Mouse (Mus musculus) kidney, postnatal 36 days (tissue): ENCODE measurements around the gene Nrbp1.

ENCODE experiments used
- DNase-seq, 2 experiments: peaks; one replicate each; pipeline ENCODE4 v3.0.0; 2021 to 2022; ENCODE audit warnings: mixed read lengths in 2 of 2

Gene Nrbp1

DNA sequence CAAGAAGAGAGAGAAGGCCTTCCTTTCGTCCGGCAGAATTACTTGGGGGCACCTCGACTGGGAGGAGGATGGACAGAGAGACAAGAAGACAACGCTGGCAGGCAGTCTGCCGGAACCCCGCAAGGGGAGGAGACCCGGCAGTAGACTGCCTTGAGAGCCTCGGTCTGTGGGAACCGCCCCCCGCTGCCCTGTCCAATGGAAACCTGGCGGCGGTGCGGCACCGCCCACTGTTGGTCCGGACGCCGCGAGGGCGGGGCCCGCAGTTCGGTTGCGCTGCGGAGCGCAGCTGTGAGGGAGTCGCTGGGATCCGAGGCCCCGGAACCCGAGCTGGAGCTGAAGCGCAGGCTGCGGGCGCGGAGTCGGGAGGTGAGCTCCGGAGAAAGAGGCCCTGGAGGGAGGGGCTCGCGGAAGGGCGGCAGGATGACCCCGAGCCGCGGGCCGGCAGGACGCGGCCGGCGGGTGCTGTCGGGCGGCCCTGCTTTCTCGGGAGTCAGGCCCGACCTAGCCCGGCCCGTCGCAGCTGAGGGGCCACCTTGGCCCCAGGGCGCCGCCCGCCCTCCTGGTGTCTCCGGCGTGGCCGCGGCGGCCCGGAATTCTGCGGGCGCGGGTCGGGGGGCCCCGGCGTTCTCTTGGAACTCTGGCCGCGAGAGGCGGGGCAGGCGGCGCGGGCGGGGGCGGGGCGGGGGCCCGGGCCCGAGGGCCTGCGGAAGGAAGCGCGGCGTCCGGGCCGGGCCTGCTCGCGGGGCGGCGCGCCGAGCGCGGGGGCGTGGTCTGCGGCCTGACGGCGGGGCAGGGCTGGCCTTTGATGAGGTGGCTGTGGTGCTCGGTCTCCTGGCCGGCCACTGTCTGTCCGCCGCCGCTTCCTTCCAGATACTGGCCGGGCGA is at the start of gene Nrbp1, which contains the start of gene Gm9970:
Nrbp1 (plus strand) TSS at position 228 of the 885 bp plus-strand sequence.
Gm9970 (minus strand) TSS at position 596 of the 885 bp plus-strand sequence.
- peak; percentile 98 for DNase-seq

DNA sequence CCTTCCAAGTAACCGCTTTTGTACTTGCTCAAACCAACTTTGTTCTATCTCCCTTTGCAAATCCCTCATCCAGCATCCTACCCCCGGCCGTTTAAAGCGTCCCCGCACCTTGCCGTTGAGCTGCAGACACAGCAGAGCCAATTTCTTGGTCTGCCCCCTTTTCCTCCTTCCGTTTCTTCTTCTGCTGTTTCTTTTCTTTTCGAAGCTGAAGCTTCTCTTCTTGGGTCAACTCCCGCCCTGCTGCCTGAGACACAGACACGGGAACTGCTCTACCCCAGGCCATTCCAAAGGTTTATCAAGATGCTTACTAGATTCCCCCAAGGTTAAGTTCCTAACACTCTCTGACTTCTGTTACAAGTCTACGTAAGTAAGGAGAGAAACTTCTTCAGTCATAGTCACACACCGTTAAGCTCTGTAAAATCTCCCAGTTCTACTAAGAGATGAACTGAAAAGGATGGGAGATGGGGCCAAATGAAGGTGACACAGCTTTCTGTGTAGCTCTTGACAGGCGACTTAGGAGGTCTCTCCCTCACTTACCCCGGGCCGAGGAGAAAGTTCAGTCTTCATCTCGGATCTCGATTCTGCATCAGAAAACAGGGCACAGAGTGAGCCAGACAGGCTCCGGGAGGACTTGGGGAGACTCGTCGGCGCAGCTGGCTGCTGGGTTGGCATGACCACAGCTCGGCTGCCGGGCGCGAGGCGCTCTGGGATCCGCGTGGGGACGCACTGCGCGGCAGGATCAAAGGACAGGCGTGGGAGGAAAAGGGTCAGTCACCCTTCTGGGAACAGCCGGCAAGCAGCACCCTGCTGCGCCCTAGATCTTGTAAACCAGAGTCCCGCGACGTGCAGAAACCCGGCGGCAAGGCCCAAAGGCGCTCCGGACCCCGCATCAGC is 48.4 kb upstream of the Nrbp1 start:
- DNase-seq = peak; percentile 82 to 86

DNA sequence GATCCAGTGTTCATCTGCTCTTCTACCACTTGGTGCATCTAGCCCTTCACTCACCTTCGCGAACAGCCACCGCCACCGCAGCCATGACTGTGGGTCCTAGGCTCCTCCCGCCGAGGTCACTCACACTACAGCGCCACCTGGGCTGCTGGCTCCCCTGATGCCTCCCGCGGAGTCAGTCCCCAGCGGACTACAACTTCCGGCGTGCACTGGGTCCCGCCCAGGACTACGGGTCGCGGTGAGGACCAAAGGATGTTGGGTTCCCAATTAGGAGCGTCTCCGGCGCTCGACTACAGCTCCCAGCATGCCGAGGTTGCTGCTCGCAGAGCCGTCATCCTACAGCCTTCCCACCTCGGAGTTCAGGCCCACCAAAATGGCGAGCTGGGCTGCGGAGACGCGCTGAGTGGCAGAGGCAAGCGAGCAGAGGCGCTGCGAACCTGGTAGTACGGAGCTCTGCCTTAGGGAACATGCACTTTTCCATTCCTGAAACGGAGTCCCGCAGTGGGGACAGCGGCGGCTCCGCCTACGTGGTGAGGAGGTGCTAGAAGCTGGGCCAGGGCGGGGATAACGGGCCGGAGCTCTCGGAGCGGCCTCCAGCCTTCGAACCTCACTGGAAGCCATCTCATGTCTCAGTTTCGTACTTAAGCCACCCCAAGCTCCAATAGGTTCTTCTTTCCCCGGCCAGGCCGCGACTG is 47.6 kb upstream of the Nrbp1 start, which contains the start of the genes Snx17 and Eif2b4:
Snx17 (plus strand) TSS at position 289 of the 692 bp plus-strand sequence.
Eif2b4 (minus strand) TSS at position 492 of the 692 bp plus-strand sequence.
- DNase-seq = peak; percentile 99 to 100

GRCm38 (mm10) chr5:31193631-31194281 is 46.9 kb upstream of the Nrbp1 start:
- no peak for DNase-seq

GRCm38 (mm10) chr5:31194486-31195485 is 45.9 kb upstream of the Nrbp1 start:
- no peak for DNase-seq

- DNase-seq = no peak
These were observed 45.0 kb upstream of the Nrbp1 start for GRCm38 (mm10) chr5:31195671-31196070.

DNA sequence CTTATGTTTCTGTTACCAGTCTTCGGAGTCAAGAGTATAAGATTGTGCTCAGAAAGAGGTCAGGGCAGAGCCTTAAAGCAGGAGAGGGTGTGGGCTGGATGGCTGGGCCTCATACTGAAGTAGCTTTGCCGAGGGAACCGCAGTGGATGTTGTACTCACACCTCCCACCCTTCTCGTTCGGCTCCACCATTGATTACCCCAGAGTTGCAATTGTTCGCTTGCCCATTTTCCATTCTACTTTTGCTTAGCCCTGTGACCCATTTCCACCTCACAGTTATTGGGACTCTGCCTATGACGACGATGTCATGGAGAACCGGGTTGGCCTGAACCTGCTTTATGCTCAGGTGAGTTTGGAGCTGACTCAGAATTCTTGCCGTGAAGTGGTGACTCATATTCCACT is 44.5 kb upstream of the Nrbp1 start:
- no peak for DNase-seq

GRCm38 (mm10) chr5:31197072-31197471 is 43.6 kb upstream of the Nrbp1 start:
- no peak for DNase-seq

- no peak for DNase-seq
These were observed 42.5 kb upstream of the Nrbp1 start for GRCm38 (mm10) chr5:31198170-31198569.

DNA sequence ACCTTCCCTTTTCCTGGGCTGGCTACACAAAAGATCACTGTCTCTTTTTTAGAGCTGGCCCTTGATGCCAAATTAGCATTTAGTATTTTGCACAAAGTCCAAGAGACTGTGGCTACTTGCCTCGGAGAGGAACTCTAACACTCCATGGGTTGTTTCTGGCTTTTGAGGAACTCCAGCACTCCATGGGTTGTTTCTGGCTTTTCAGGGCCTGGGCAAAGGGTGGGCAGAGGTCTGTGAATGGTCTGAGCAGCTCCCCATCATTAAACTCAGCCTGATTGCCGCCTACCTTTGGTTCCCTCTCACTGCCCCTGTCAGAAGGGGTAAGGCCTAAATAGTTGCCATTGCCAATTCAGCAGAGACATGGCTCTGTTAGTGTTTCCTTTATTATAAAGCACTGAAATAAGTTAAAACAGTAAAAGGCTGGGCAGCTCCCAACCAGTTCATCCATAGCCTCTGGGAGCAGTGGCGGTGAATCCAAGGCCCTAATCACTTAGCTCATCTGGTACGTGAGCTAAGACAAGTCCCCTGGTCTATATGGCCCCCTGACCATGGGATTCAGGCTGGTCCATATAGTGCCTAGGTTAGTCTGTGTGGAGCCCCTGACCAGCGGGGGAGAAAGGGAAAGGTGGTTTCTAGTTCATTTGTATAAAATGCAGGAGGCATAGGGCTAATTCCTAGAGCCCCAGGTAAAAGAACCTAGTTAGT is 41.9 kb upstream of the Nrbp1 start:
- no peak for DNase-seq

GRCm38 (mm10) chr5:31199321-31199892 is 41.3 kb upstream of the Nrbp1 start:
- no peak for DNase-seq

- peak in 1 of 2 experiments; percentile 51 for DNase-seq
These were observed 40.8 kb upstream of the Nrbp1 start for GRCm38 (mm10) chr5:31199893-31200292.

GRCm38 (mm10) chr5:31200327-31200768 is 40.3 kb upstream of the Nrbp1 start:
- DNase-seq = peak in 1 of 2 experiments; percentile 25

DNA sequence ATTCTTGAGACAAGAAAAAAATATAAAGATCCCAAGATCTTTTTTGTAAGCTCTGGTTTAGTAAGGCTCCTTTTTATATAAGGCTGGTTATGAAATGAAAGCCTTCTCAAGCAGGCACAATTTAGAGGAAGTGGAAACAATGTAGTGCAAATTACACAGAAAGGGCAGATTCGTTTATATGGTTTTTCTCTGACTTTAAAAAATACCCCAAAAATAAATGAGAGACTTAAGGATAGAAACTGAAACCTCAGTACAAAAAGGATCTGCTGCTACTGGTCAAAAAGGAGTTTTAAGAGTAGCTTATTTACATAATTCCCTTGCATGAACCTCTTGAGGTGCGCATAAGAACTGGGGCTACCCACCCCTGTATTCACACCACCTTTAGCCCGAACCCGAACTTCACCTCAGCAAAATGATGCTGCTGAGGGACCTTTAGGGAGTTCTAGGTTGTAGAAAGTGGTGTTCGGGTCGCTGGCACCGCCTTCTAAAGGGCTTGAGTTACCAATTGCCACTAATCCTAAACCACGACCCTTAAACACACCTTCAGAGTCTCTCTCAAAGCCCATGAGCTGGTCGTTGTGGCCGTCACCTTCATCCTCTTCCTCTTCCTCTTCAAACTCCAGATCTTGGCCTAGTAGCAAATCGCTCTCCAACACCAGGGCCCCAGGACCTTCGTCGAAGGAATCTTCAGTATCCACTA is 39.5 kb upstream of the Nrbp1 start:
- DNase-seq = no peak

DNA sequence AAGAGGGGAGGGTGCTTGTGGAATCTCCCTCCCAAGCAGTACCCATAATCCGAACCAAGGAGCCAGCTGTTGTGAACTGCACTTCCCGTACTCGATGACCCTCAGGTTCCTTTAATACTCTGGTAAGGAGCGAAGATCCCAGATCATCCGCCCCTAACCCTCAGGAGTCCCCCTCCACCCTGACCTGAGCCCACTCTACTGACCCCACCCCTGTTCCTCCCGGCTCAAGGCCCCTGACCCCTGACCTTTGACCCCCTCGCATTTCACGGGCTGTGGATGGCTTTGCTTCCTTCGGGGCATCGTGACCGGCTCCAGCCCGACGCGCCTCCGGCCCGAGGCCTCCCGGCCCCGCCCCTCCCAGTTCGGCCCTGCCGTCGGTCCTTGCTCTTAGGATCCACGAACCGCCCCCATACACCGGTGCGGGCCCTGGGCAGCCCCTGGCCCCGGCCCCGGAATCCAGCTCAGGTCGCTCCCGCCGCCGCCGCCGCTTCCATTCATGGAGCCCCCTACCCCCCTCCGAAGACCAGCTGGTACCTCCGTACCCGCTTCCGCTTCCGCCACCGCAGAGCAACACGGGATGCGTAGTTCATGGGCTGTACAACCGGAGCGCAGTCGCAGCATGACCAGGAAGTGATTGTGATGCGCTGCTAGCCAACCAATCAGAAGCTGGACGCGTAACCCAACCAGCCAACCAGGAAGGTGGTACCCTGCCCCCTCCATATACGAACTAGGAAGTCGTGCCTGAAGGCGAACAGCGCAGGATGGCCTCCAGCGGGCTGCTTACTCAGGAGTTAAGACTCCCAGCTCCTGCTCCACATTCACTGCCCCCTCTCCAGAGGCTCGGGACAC is 38.7 kb upstream of the Nrbp1 start, which contains the start of gene Zfp513:
Zfp513 (minus strand) TSS at position 562 of the 849 bp plus-strand sequence.
- peak; percentile 95 to 99 for DNase-seq

GRCm38 (mm10) chr5:31202933-31203332 is 37.7 kb upstream of the Nrbp1 start:
- DNase-seq = no peak

GRCm38 (mm10) chr5:31203866-31204265 is 36.8 kb upstream of the Nrbp1 start:
- no peak for DNase-seq

DNA sequence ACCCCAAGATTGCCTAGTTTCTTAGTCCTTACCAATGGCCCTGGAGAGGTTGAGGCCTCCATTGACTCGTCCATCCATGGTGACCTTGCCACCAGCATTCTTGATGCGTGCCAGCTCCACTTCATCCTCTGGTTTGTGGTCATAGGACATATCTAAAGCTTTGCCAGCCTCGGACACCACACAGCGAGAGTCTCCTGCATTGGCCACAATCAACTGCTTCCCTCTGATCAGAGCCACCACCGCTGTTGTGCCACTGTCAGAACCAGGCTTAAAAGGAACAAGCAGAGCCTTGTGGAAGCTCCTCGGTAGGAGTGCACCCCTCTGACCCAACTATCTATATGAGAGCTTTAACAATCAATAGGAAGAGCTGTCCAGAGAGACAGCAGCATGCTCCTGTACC is 36.2 kb upstream of the Nrbp1 start:
- no peak for DNase-seq
